Mouse (Mus musculus): ENCODE data around the gene Eml4.
A peak's percentile ranks its signal among the peaks of the same experiment; 100 is the strongest.

The Eml4 gene

GRCm38 (mm10) chr17:83348056-83348822 is 2.5 kb upstream of the Eml4 start:
- no peak for DNase-seq

GRCm38 (mm10) chr17:83351119-83351531 is 394 bp downstream of the Eml4 start:
- no peak for DNase-seq

- DNase-seq = no peak
Observed at GRCm38 (mm10) chr17:83351601-83352413, 1.1 kb downstream of the Eml4 start.

DNA sequence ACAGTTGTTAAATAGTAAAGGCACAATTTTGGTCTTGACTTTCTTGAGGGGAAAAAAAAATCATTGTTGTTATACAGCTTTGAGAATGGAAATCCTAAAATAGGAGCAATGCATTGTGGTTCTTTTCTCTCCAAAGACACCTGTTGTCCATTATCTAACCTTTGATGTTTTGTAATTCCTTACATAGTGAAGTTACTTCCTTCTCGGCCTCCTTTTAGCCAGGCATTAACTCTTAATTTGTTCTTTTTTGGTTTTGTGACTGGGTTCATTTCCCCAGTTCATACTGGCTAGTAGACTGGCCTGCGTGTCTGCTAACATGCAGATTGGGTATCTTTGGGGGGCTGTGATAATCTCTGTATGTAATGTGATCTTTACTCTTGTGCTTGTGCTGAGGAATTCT is 1.7 kb downstream of the Eml4 start:
- DNase-seq = no peak

- no peak for DNase-seq
Observed at GRCm38 (mm10) chr17:83353011-83353410, 2.3 kb downstream of the Eml4 start.

GRCm38 (mm10) chr17:83353460-83353859 is 2.7 kb downstream of the Eml4 start:
- no peak for DNase-seq

DNA sequence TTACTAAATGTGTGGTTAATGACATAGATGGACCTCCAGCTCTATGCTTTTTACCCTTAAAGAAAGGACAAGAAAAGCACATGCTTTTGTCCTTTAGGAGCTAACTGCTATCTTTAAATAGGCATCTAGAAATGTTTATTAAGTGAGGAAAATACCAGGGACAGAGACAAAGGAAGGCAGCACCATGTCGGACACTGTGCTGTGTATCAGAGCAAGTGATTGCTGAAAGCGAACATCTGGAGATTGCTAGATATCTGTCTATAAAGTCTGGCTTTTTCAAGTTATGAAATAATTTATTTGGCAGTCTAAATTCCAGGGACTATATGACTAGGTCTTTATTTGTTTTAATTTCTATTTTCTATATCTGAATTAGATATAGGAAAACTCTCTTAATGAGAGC is 4.8 kb downstream of the Eml4 start:
- DNase-seq = no peak

DNA sequence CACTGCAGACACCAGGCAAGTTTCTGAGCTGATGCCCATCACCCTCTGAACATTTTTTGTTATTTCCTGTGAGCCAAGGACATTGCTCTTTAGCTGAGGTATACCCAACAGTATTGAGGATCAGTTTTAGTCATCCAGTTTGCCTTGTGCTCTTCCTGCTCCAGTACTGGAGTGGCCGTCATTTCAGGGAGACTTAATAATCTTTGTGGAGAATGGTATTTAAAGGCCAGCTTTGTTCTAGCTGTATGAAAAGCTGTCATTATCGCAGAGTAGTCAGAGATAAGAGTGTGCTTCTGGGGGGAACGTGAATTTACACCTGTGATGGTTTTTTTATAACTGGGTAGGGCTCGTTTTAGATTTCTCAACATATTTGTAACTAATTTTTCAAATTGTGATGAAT is 9.2 kb downstream of the Eml4 start:
- DNase-seq = no peak

- no peak for DNase-seq
Observed at GRCm38 (mm10) chr17:83360796-83361566, 10.2 kb downstream of the Eml4 start.

GRCm38 (mm10) chr17:83363081-83363480 is 12.3 kb downstream of the Eml4 start:
- DNase-seq = no peak

- DNase-seq = no peak
Observed at GRCm38 (mm10) chr17:83364296-83364695, 13.6 kb downstream of the Eml4 start.

DNA sequence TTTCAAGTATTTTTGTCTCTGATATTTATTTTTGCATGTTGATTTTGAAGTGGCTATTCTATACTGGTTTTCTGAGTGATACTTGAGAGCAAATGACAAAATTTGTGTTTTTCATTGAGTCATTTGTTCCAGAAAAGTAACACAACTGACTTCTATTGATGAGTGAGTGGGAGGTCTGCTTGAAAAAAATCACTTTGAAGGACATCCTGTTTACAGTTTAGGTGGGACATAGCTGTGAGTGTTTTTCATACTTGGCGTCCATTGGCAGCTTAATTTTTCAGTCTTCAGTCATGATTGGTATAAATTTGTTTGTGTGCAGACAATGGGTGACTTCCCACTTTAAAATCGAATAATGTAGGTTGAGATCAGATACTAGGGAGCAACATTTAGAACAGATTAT is 14.4 kb downstream of the Eml4 start:
- no peak for DNase-seq

DNA sequence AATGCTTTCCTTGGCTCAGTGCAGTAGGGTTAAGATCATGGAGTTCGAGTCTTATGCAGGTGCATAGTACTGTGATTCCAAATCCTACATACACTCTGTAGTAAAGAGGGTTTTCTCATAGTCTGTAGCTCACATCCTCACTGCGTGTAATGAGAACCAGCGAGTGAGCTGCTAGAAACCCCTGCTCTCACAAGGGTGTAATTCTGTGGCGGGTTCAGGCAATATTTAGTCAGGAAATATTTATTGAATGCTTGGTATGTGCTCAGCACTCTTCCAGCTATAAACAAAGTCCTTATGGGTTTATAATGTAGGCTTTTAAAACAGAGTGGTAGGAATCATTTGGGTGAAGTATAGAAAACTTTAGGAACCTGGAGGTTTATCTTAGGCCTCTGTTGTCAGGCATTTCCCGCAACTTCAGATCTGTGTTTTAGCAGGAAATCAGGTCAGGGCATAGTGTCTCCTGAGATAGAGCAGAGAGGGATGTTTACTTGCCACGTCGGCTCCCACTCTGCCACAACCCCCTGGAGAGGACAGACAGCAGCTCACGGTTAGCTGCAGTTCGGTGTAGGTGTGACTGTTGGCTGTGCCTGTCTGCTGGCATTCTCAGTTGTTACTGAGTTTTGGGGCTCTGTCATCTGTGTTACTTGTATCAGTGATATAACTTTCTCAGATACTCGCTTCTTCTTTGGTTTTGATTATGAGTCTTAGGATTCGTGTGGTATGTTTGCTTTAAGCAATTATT is 15.1 kb downstream of the Eml4 start:
- no peak for DNase-seq

DNA sequence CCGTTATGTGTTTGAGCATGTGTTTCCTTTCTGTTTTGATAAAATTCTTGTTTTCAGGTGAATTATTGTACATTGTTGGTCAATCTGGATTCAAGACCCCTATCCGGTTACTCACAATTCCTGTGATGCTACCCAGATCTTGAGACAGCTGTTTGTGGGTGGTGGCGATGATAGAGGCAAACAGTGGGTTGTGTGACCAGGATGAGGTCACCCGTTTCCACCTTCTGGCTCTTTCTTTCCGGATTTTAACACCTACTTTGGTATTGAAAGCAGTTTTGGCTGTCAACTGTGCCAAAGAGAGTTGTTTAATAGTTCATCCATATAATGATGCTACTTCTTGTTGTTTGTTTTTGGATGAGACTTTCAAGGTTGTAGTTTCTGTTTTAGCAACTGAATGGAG is 16.7 kb downstream of the Eml4 start:
- no peak for DNase-seq

DNA sequence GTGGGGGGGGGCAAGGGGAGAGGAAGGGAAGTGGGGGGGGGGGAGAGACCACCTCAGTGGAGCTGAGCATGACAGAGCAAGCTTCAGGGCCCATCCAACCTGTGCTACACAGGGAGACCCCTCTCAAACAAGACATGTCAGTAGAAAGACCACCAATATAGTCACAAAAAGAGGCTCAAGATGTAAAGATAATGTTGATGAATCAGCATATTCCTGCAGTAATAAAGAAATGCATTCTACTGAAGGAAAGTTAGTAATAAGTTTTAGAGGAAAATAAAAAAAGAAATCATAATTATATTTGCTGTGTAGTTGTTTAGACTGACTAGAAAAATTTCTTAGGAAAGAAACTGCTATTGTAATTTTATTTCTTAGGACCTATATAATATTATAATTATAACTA is 23.4 kb downstream of the Eml4 start:
- no peak for DNase-seq

DNA sequence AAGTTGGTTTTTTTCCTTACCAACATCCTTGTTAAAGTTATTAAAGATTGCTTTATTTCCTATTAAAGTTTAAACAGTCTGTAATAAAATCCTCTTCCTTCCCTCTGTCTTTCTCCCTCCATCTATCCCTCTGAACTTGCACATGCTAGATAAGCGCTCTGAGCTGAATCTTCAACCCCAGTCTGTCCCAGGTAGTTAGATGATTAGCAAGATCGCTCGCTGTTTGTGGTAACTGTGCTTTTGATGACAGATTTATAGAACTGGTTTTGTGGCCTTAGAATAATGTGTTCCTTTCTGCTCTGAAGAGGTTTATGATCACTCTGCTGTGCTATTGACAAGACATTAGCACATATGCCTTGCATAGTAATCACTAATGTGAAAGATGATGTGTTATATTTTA is 25.1 kb downstream of the Eml4 start:
- no peak for DNase-seq

GRCm38 (mm10) chr17:83376801-83377200 is 26.1 kb downstream of the Eml4 start:
- peak; percentile 20 to 57 for DNase-seq

DNA sequence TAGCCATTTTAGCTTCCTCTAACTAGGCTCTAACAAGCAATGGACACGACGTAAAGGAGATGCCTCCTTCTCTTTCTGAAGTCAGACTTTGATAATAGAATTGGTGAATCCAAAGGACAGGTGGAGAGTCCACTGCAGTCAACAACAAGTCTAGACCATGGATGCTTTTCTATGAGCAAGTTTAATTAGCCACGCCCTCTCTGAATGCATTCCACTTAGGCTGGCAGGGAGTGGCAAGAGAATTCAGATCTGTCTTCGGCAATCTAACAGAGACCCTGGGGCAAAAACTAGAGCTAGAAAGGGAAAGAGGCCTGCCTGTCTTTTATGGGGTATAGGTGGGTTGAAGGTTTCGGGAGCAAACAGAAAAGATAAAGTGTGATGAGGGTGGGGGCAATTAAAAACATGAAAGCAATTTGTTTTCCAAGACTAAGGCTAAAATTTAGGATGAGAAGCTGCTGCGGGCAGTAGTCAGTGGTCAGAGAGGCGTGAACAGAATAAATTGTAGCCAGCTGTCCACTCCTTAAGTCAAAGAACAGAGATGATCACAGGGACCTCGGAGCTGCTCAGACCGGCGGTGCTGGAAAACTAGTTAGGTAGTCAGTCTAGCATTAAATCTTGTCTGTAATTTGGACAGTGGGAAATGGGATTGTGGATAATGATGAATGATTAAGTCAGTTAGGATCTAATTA is 27.2 kb downstream of the Eml4 start:
- DNase-seq = peak; percentile 45 to 71

GRCm38 (mm10) chr17:83378444-83378762 is 27.7 kb downstream of the Eml4 start:
- DNase-seq = no peak

GRCm38 (mm10) chr17:83379366-83379765 is 28.6 kb downstream of the Eml4 start:
- DNase-seq = no peak

DNA sequence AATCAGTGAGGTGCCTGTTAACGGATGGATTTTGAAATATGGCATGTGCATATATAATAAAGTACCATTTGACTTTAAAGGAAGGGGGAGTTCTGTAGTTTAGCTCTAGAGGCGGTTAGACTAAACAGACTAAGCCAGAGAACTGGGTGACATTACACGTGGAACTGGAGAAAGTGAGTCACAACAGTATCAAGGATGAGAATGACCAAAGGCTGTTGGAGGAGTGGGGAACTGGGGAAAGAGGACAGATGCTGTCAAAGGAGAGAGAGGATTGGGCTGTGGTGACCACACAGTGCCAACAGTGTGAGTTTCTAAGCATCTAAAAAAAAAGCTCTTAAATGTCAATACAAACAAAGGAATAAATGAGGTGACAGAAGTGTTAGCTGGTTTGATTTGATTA is 29.1 kb downstream of the Eml4 start:
- DNase-seq = no peak

DNA sequence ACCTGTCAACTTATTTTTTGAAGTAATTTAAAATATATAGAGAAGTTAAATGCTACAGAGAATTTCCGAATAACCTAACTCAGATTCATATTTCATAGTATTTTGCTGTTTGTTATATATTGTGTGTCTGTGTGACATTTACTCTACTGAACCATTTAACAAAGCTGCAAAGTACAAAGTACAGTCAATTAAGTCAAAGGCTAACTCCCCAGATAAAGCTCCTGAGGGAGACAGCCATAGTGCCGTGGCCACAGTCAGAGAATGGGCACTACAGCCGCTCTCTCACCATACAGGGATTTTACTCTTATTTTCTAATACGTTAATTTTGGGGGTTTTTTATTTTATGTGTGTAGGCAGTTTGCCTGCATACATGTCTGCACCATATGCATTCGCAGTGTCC is 32.0 kb downstream of the Eml4 start:
- no peak for DNase-seq

Measured in kidney, postnatal 36 days (tissue).